Mouse (Mus musculus) testis, postnatal 10 days (tissue): ENCODE measurements around the gene Krtcap2.

Source experiments
- DNase-seq: peaks from one replicate; pipeline ENCODE4 v3.0.0; 2021; ENCODE audit warnings: low spot score

Gene Krtcap2

GRCm38 (mm10) chr3:89247466-89247865 lies 1.7 kb downstream of the Krtcap2 start:
- DNase-seq: no peak

- peak; percentile 65 for DNase-seq
Observed at GRCm38 (mm10) chr3:89250435-89251040, 4.8 kb downstream of the Krtcap2 start.

GRCm38 (mm10) chr3:89251365-89251895 lies 5.7 kb downstream of the Krtcap2 start:
- no peak for DNase-seq

- no peak for DNase-seq
Observed at GRCm38 (mm10) chr3:89254994-89255393, 9.2 kb downstream of the Krtcap2 start.

- no peak for DNase-seq
Observed at GRCm38 (mm10) chr3:89256177-89256576, 10.4 kb downstream of the Krtcap2 start.

GRCm38 (mm10) chr3:89259076-89259475 lies 13.3 kb downstream of the Krtcap2 start, which contains the start of gene Dpm3:
TSS of gene Dpm3 (plus strand) at chr3:89259358.
- no peak for DNase-seq

- no peak for DNase-seq
Observed at GRCm38 (mm10) chr3:89260211-89260610, 14.4 kb downstream of the Krtcap2 start.

- DNase-seq: no peak
Observed at GRCm38 (mm10) chr3:89262417-89262816, 16.7 kb downstream of the Krtcap2 start.

GRCm38 (mm10) chr3:89266439-89266893 lies 20.7 kb downstream of the Krtcap2 start:
- DNase-seq: peak; percentile 78

- no peak for DNase-seq
Observed at GRCm38 (mm10) chr3:89268916-89269315, 23.1 kb downstream of the Krtcap2 start.

GRCm38 (mm10) chr3:89270051-89270755 lies 24.4 kb downstream of the Krtcap2 start, which contains the start of gene Slc50a1:
TSS of gene Slc50a1 (minus strand) at chr3:89270570.
- DNase-seq: peak; percentile 90

GRCm38 (mm10) chr3:89270891-89271290 lies 25.1 kb downstream of the Krtcap2 start:
- peak; percentile 65 for DNase-seq

- DNase-seq: peak; percentile 55
Observed at GRCm38 (mm10) chr3:89271760-89272159, 26.0 kb downstream of the Krtcap2 start.

GRCm38 (mm10) chr3:89276061-89276460 lies 30.3 kb downstream of the Krtcap2 start:
- DNase-seq: no peak

- no peak for DNase-seq
Observed at GRCm38 (mm10) chr3:89277281-89278021, 31.7 kb downstream of the Krtcap2 start.

GRCm38 (mm10) chr3:89278107-89278506 lies 32.3 kb downstream of the Krtcap2 start:
- DNase-seq: no peak

GRCm38 (mm10) chr3:89278643-89279042 lies 32.9 kb downstream of the Krtcap2 start:
- DNase-seq: no peak

- peak; percentile 85 for DNase-seq
Observed at GRCm38 (mm10) chr3:89279153-89279890, 33.6 kb downstream of the Krtcap2 start.

- no peak for DNase-seq
Observed at GRCm38 (mm10) chr3:89280050-89280605, 34.4 kb downstream of the Krtcap2 start.

- peak; percentile 71 for DNase-seq
Observed at GRCm38 (mm10) chr3:89280606-89281511, 35.1 kb downstream of the Krtcap2 start, which contains the start of gene Efna1. TSS of gene Efna1 (minus strand) at chr3:89281142.
